Mouse (Mus musculus): ENCODE measurements around the gene Hmg20b. TPM values are rescaled to one million over a fixed set of nuclear protein-coding genes. Genes with fewer than 3 reads are reported as not detected.

Hmg20b gene
- polyA plus RNA-seq, 1 experiment from 2014 or later, result 97.7 TPM

DNA sequence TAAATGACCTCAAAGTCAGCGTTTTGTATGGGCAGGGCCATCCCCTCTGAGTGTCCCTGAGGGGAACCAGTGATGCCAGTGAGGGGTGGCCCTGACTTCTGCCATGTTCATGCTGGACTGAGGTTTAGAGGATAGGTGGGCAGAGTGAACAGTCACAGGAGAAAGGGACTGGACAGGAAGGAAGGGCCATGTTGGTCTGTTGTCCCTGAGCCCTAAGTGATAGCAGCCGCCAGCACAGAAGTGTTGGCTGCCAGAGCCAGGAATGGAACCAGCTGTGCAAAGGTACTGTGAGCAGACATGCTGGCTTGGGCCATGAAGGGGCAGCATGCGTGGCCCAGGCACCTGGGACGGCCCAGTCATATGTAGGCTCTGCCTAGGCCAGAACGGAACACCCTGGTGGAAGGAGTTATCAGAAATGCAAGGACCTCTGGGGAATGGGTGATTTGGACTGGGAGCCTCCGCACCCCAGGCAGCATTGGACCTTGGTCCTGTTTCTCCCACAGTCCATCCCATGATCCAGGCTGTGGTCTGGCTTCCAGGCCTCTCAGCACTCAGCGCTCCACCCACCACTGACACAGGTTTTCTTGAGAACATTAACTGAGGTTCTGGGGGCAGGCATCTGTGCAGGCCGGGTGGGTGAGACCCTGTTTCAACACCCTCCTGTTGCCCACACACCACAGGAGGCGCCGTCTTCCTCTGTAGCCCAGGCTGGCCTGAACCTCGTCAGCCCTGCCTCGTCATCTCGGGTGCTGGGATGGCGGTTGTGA lies 50.5 kb downstream of the Hmg20b start:
- H3K4me2 ChIP-seq, result no peak overlapping the region
- DNase-seq (ENCODE audit: low spot score, missing footprints), result no peak
- peaks cover 10% of the 10 kb centered on the region for H3K4me1 ChIP-seq (ENCODE audit: control insufficient read depth, insufficient read depth, low read length)
- H3K9me3 ChIP-seq (ENCODE audit: control insufficient read depth, low read length), result no peaks in the 10 kb centered on the region
- no peak overlapping the region for H3K27ac ChIP-seq (ENCODE audit: low read depth, low read length)
- no peaks in the 10 kb centered on the region for H3K27me3 ChIP-seq (ENCODE audit: control insufficient read depth, insufficient read depth, low read length)
- H3K4me3 ChIP-seq (ENCODE audit: low read depth, low read length), result no peak overlapping the region
- ATAC-seq (ENCODE audit: low FRiP score), result no peak
- H3K36me3 ChIP-seq (ENCODE audit: control insufficient read depth, insufficient read depth, low read length), result no peaks in the 10 kb centered on the region
- H3K9ac ChIP-seq (ENCODE audit: low read length), result no peak overlapping the region
- 91% methylated on average over 14 of the region's 14 CpGs for WGBS

GRCm38 (mm10) chr10:81298369-81299100 lies 51.7 kb downstream of the Hmg20b start:
- ATAC-seq (ENCODE audit: low FRiP score) (no peak), DNase-seq (ENCODE audit: low spot score, missing footprints) (no peak)
- H3K4me2 ChIP-seq, result no peak overlapping the region
- H3K4me3 ChIP-seq (ENCODE audit: low read depth, low read length), result no peak overlapping the region
- peaks cover 18% of the 10 kb centered on the region for H3K4me1 ChIP-seq (ENCODE audit: control insufficient read depth, insufficient read depth, low read length)
- no peaks in the 10 kb centered on the region for H3K27me3 ChIP-seq (ENCODE audit: control insufficient read depth, insufficient read depth, low read length)
- H3K9me3 ChIP-seq (ENCODE audit: control insufficient read depth, low read length), result no peaks in the 10 kb centered on the region
- no peak overlapping the region; the same call in 1 of the 2 replicates for H3K9ac ChIP-seq (ENCODE audit: low read length)
- H3K27ac ChIP-seq (ENCODE audit: low read depth, low read length), result no peak overlapping the region
- 92% methylated on average over 17 of the region's 17 CpGs for whole genome bisulfite sequencing
- H3K36me3 ChIP-seq (ENCODE audit: control insufficient read depth, insufficient read depth, low read length), result no peaks in the 10 kb centered on the region

- Histone ChIP-seq H3K36me3 (ENCODE audit: control insufficient read depth, insufficient read depth, low read length) (no peaks in the 10 kb centered on the region), H3K9ac (ENCODE audit: low read length) (no peak overlapping the region), H3K4me2 (no peak overlapping the region), H3K9me3 (ENCODE audit: control insufficient read depth, low read length) (no peaks in the 10 kb centered on the region), H3K4me3 (ENCODE audit: low read depth, low read length) (no peak overlapping the region), H3K4me1 (ENCODE audit: control insufficient read depth, insufficient read depth, low read length) (peaks cover 18% of the 10 kb centered on the region), H3K27me3 (ENCODE audit: control insufficient read depth, insufficient read depth, low read length) (no peaks in the 10 kb centered on the region), H3K27ac (ENCODE audit: low read depth, low read length) (no peak overlapping the region)
- no peak for DNase-seq (ENCODE audit: low spot score, missing footprints)
- WGBS, result 69% methylated on average over 10 of the region's 10 CpGs
- ATAC-seq (ENCODE audit: low FRiP score), result no peak
Observed at GRCm38 (mm10) chr10:81297845-81298244, 52.4 kb downstream of the Hmg20b start.

- Histone ChIP-seq H3K9me3 (ENCODE audit: control insufficient read depth, low read length) (no peaks in the 10 kb centered on the region), H3K36me3 (ENCODE audit: control insufficient read depth, insufficient read depth, low read length) (no peaks in the 10 kb centered on the region), H3K4me3 (ENCODE audit: low read depth, low read length) (no peak overlapping the region), H3K4me2 (no peak overlapping the region), H3K27ac (ENCODE audit: low read depth, low read length) (no peak overlapping the region), H3K4me1 (ENCODE audit: control insufficient read depth, insufficient read depth, low read length) (peaks cover 16% of the 10 kb centered on the region), H3K9ac (ENCODE audit: low read length) (no peak overlapping the region), H3K27me3 (ENCODE audit: control insufficient read depth, insufficient read depth, low read length) (no peaks in the 10 kb centered on the region)
- WGBS, result 85% methylated on average over 6 of the region's 6 CpGs
- ATAC-seq (ENCODE audit: low FRiP score) (no peak), DNase-seq (ENCODE audit: low spot score, missing footprints) (no peak)
Observed at GRCm38 (mm10) chr10:81297246-81297645, 53.0 kb downstream of the Hmg20b start.

Small RNA genes within 50 kb of the gene (microRNA-seq; reads per million reads assigned to microRNA genes)
- not detected for gene Mir6913

Other genes with a start within 250 kb of the Hmg20b start
- gene Map2k2, start 244.6 kb downstream of the Hmg20b start, polyA plus RNA-seq (2014; fragmentation: Nextera tagmentation; extraction: Ambion mirVana), result 189 and 210 TPM in 2 replicates
- 5.3 and 5.6 TPM in 2 replicates for gene Zbtb7a, start 215.3 kb downstream of the Hmg20b start, polyA plus RNA-seq (2014; fragmentation: Nextera tagmentation; extraction: Ambion mirVana)
- 42.1 and 46.5 TPM in 2 replicates for gene Pias4, start 182.6 kb downstream of the Hmg20b start, polyA plus RNA-seq (2014; fragmentation: Nextera tagmentation; extraction: Ambion mirVana)
- gene Eef2, start 173.8 kb downstream of the Hmg20b start, polyA plus RNA-seq (2014; fragmentation: Nextera tagmentation; extraction: Ambion mirVana), result 398 and 422 TPM in 2 replicates
- 49.7 and 50.6 TPM in 2 replicates for gene Dapk3, start 167.5 kb downstream of the Hmg20b start, polyA plus RNA-seq (2014; fragmentation: Nextera tagmentation; extraction: Ambion mirVana)
- gene 4930442H23Rik, start 166.6 kb downstream of the Hmg20b start, polyA plus RNA-seq (2014; fragmentation: Nextera tagmentation; extraction: Ambion mirVana), result not detected in 2 replicates
- gene Nmrk2, start 148.4 kb downstream of the Hmg20b start, polyA plus RNA-seq (2014; fragmentation: Nextera tagmentation; extraction: Ambion mirVana), result not detected in 2 replicates
- 21.2 and 22.2 TPM in 2 replicates for gene Atcay, start 119.6 kb downstream of the Hmg20b start, polyA plus RNA-seq (2014; fragmentation: Nextera tagmentation; extraction: Ambion mirVana)
- gene Zfr2, start 117.3 kb downstream of the Hmg20b start, polyA plus RNA-seq (2014; fragmentation: Nextera tagmentation; extraction: Ambion mirVana), result 3.0 and 3.8 TPM in 2 replicates
- 2.5 and 2.7 TPM in 2 replicates for gene Matk, start 97.5 kb downstream of the Hmg20b start, polyA plus RNA-seq (2014; fragmentation: Nextera tagmentation; extraction: Ambion mirVana)
- gene Mrpl54, start 83.5 kb downstream of the Hmg20b start, polyA plus RNA-seq (2014; fragmentation: Nextera tagmentation; extraction: Ambion mirVana), result 198 and 205 TPM in 2 replicates
- 25.4 and 31.2 TPM in 2 replicates for gene Apba3, start 83.5 kb downstream of the Hmg20b start, polyA plus RNA-seq (2014; fragmentation: Nextera tagmentation; extraction: Ambion mirVana)
- 3.9 and 4.0 TPM in 2 replicates for gene Tjp3, start 58.9 kb downstream of the Hmg20b start, polyA plus RNA-seq (2014; fragmentation: Nextera tagmentation; extraction: Ambion mirVana)
- 42.0 and 46.2 TPM in 2 replicates for gene Pip5k1c, start 57.5 kb downstream of the Hmg20b start, polyA plus RNA-seq (2014; fragmentation: Nextera tagmentation; extraction: Ambion mirVana)
- 31.9 and 36.8 TPM in 2 replicates for gene Cactin, start 29.4 kb downstream of the Hmg20b start, polyA plus RNA-seq (2014; fragmentation: Nextera tagmentation; extraction: Ambion mirVana)
- gene Tbxa2r, start 21.7 kb downstream of the Hmg20b start, polyA plus RNA-seq (2014; fragmentation: Nextera tagmentation; extraction: Ambion mirVana), result 2.4 and 2.6 TPM in 2 replicates
- 0.04 TPM in 1 of 2 replicates, not detected in the other for gene Gipc3, start 7.2 kb downstream of the Hmg20b start, polyA plus RNA-seq (2014; fragmentation: Nextera tagmentation; extraction: Ambion mirVana)
- 2.8 and 4.4 TPM in 2 replicates for gene Mfsd12, start 7.0 kb upstream of the Hmg20b start, polyA plus RNA-seq (2014; fragmentation: Nextera tagmentation; extraction: Ambion mirVana)
- 0.12 TPM in 1 of 2 replicates, not detected in the other for gene 4930404N11Rik, start 15.3 kb upstream of the Hmg20b start, polyA plus RNA-seq (2014; fragmentation: Nextera tagmentation; extraction: Ambion mirVana)
- gene Fzr1, start 28.0 kb upstream of the Hmg20b start, polyA plus RNA-seq (2014; fragmentation: Nextera tagmentation; extraction: Ambion mirVana), result 94.3 and 104 TPM in 2 replicates
- 43.3 and 53.7 TPM in 2 replicates for gene Dohh, start 33.9 kb upstream of the Hmg20b start, polyA plus RNA-seq (2014; fragmentation: Nextera tagmentation; extraction: Ambion mirVana)
- 2.7 and 2.9 TPM in 2 replicates for gene Gm48551, start 34.0 kb upstream of the Hmg20b start, polyA plus RNA-seq (2014; fragmentation: Nextera tagmentation; extraction: Ambion mirVana)
- gene Gm48552, start 38.5 kb upstream of the Hmg20b start, polyA plus RNA-seq (2014; fragmentation: Nextera tagmentation; extraction: Ambion mirVana), result 0.20 and 0.47 TPM in 2 replicates
- gene Smim24, start 42.6 kb upstream of the Hmg20b start, polyA plus RNA-seq (2014; fragmentation: Nextera tagmentation; extraction: Ambion mirVana), result 2.3 and 2.7 TPM in 2 replicates
- 6.6 and 6.9 TPM in 2 replicates for gene Nfic, start 105.2 kb upstream of the Hmg20b start, polyA plus RNA-seq (2014; fragmentation: Nextera tagmentation; extraction: Ambion mirVana)
- 10.0 and 13.1 TPM in 2 replicates for gene Celf5, start 132.2 kb upstream of the Hmg20b start, polyA plus RNA-seq (2014; fragmentation: Nextera tagmentation; extraction: Ambion mirVana)
- gene Ncln, start 145.9 kb upstream of the Hmg20b start, polyA plus RNA-seq (2014; fragmentation: Nextera tagmentation; extraction: Ambion mirVana), result 40.4 and 44.5 TPM in 2 replicates
- 0.37 and 0.43 TPM in 2 replicates for gene S1pr4, start 149.7 kb upstream of the Hmg20b start, polyA plus RNA-seq (2014; fragmentation: Nextera tagmentation; extraction: Ambion mirVana)
- 1.1 and 1.4 TPM in 2 replicates for gene Gna15, start 173.7 kb upstream of the Hmg20b start, polyA plus RNA-seq (2014; fragmentation: Nextera tagmentation; extraction: Ambion mirVana)
- gene Gna11, start 194.7 kb upstream of the Hmg20b start, polyA plus RNA-seq (2014; fragmentation: Nextera tagmentation; extraction: Ambion mirVana), result 55.8 and 59.3 TPM in 2 replicates
- 306 and 325 TPM in 2 replicates for gene Aes, start 209.0 kb upstream of the Hmg20b start, polyA plus RNA-seq (2014; fragmentation: Nextera tagmentation; extraction: Ambion mirVana)
- 6.0 and 6.2 TPM in 2 replicates for gene Tle2, start 224.1 kb upstream of the Hmg20b start, polyA plus RNA-seq (2014; fragmentation: Nextera tagmentation; extraction: Ambion mirVana)

Data from midbrain, embryonic 11.5 days (tissue).